Mouse (Mus musculus) liver, embryonic 14.5 days (tissue): Measurements from ENCODE around the gene Brms1l. TPM values are rescaled to one million over a fixed set of nuclear protein-coding genes. Genes with fewer than 3 reads are reported as not detected.

Experiments
- ATAC-seq: fragments of 200-750 bp; cut with Nextera tagmentation; 2 replicates; pipeline ENCODE4 v1.8.0; 2017; ENCODE audit warnings: moderate number of reproducible peaks, mild to moderate bottlenecking, moderate library complexity; ENCODE audit not compliant: insufficient read depth
- DNase-seq, 3 experiments: peaks; one replicate each; pipeline ENCODE4 v3.0.0-alpha.2; 2012 to 2013; ENCODE audit warnings: low read depth in 3 of 3, low spot score in 3 of 3
- H3K27ac ChIP-seq: fragments of 300-500 bp; sonication (generic); 2 replicates; pipeline ENCODE4 v1.5.1; 2014; ENCODE audit warnings: moderate library complexity, mild to moderate bottlenecking, control low read depth, inconsistent platforms
- H3K27me3 ChIP-seq: fragments of 300-500 bp; sonication (generic); 2 replicates; pipeline ENCODE4 v1.6.1; 2014; ENCODE audit warnings: mild to moderate bottlenecking, low read length, moderate library complexity; ENCODE audit not compliant: control insufficient read depth, insufficient read depth
- H3K36me3 ChIP-seq: fragments of 300-500 bp; sonication (generic); replicated peaks from 2 replicates; pipeline ENCODE4 v1.6.1; 2014; ENCODE audit warnings: low read depth; ENCODE audit not compliant: control insufficient read depth, insufficient read depth
- H3K4me1 ChIP-seq, 2 experiments: fragments of 200-500 bp in 1 of 2; fragments of 300-500 bp in 1 of 2; sonication (generic) in 1 of 2; replicated peaks; 2 replicates each; pipeline ENCODE4 v1.6.1; 2012 to 2014; ENCODE audit warnings: antibody characterized with exemption in 1 of 2, inconsistent platforms in 1 of 2, low read length in 1 of 2; ENCODE audit not compliant: control insufficient read depth in 2 of 2, insufficient read depth in 2 of 2
- H3K4me2 ChIP-seq: fragments of 300-500 bp; sonication (generic); 2 replicates; pipeline ENCODE4 v1.6.1; 2014; ENCODE audit warnings: low read depth, mild to moderate bottlenecking, control low read depth, moderate library complexity
- H3K4me3 ChIP-seq, 2 experiments: fragments of 200-500 bp in 1 of 2; fragments of 300-500 bp in 1 of 2; sonication (generic) in 1 of 2; 2 replicates each; pipeline ENCODE4 v1.5.1; 2012 to 2014; ENCODE audit warnings: low read depth in 2 of 2, low read length in 2 of 2, mild to moderate bottlenecking in 2 of 2, control low read depth in 1 of 2, inconsistent platforms in 1 of 2, moderate library complexity in 1 of 2; ENCODE audit not compliant: insufficient read depth in 1 of 2
- H3K9ac ChIP-seq: fragments of 300-500 bp; sonication (generic); replicated peaks from 2 replicates; pipeline ENCODE4 v1.6.1; 2014; ENCODE audit warnings: mild to moderate bottlenecking, control low read depth, moderate library complexity
- H3K9me3 ChIP-seq: fragments of 300-500 bp; sonication (generic); 2 replicates; pipeline ENCODE4 v1.6.1; 2016; ENCODE audit warnings: low read length, mixed read lengths; ENCODE audit not compliant: control insufficient read depth
- CTCF ChIP-seq: IDR thresholded peaks from 2 replicates; pipeline ENCODE4 v1.5.1; 2016; ENCODE audit warnings: antibody characterized with exemption, low read depth, control low read depth
- EP300 ChIP-seq: IDR thresholded peaks from 2 replicates; pipeline ENCODE4 v1.6.1; 2016; ENCODE audit warnings: antibody characterized with exemption, low read depth
- WGBS: fragments of 180-500 bp; shearing (Covaris S2); extraction: QIAGEN DNeasy Blood & Tissue Kit; methylation state at CpG from one replicate; pipeline ENCODE4 v1.1.7; 2014; ENCODE audit not compliant: insufficient replicate concordance; 5-methylcytosine and 5-hydroxymethylcytosine counted together
- polyA plus RNA-seq, 2 experiments: library from polyadenylated mRNA; depleted of rRNA in 1 of 2; stranded (reverse) in 1 of 2; unstranded in 1 of 2; fragments of >200 nt; fragmentation: Nextera tagmentation in 1 of 2; extraction: Ambion mirVana in 1 of 2; gene quantifications; 2 replicates each; pipeline versions ENCODE4 v1.2.1 to v1.2.3; 2012 to 2014

Brms1l gene
- polyA plus RNA-seq, 2 experiments, result 11.1 to 19.0 TPM

- H3K4me3 ChIP-seq, result no peak overlapping the region
- H3K9ac ChIP-seq, result no peak overlapping the region
- no peaks in the 10 kb centered on the region for H3K9me3 ChIP-seq
- H3K4me1 ChIP-seq, result no peaks in the 10 kb centered on the region
- no peaks in the 10 kb centered on the region for H3K27me3 ChIP-seq
- DNase-seq, result no peak
- H3K4me2 ChIP-seq, result no peak overlapping the region
- WGBS, result 73% methylated on average over 4 of the region's 4 CpGs
- no peaks in the 10 kb centered on the region for H3K36me3 ChIP-seq
- no peak for ATAC-seq
- TF ChIP-seq CTCF, result no peak
- TF ChIP-seq EP300, result no peak
- H3K27ac ChIP-seq, result no peak overlapping the region
Observed at GRCm38 (mm10) chr12:55885449-55885848, 49.3 kb downstream of the Brms1l start.

- 30% methylated on average over 5 of the region's 5 CpGs for WGBS
- no peak for DNase-seq
Observed at GRCm38 (mm10) chr12:55888570-55888969, 52.4 kb downstream of the Brms1l start.

GRCm38 (mm10) chr12:55904801-55905200 lies 68.7 kb downstream of the Brms1l start:
- DNase-seq (no peak), ATAC-seq (no peak)
- TF ChIP-seq EP300, result no peak
- no peak for TF ChIP-seq CTCF
- H3K4me2 ChIP-seq, result no peak overlapping the region
- H3K4me3 ChIP-seq, result no peak overlapping the region
- no peak overlapping the region for H3K9ac ChIP-seq
- no peaks in the 10 kb centered on the region for H3K27me3 ChIP-seq
- no peaks in the 10 kb centered on the region for H3K9me3 ChIP-seq
- H3K27ac ChIP-seq, result no peak overlapping the region
- H3K36me3 ChIP-seq, result no peaks in the 10 kb centered on the region
- 46% methylated on average over 1 of the region's 1 CpGs for WGBS
- no peaks in the 10 kb centered on the region for H3K4me1 ChIP-seq

More at GRCm38 (mm10) chr12:55888570-55888969, 52.4 kb downstream of the Brms1l start:
- Histone ChIP-seq H3K4me3 (no peak overlapping the region), H3K9ac (no peak overlapping the region; the same call in 1 of the 2 replicates), H3K4me2 (no peak overlapping the region), H3K36me3 (no peaks in the 10 kb centered on the region), H3K27ac (no peak overlapping the region), H3K9me3 (no peaks in the 10 kb centered on the region), H3K27me3 (no peaks in the 10 kb centered on the region), H3K4me1 (no peaks in the 10 kb centered on the region)
- peak; percentile 25; the same call in 1 of the 2 replicates for TF ChIP-seq CTCF
- no peak for TF ChIP-seq EP300
- no peak for ATAC-seq

- ATAC-seq (no peak), DNase-seq (no peak)
- Histone ChIP-seq H3K9ac (no peak overlapping the region), H3K4me2 (no peak overlapping the region), H3K4me1 (no peaks in the 10 kb centered on the region), H3K9me3 (no peaks in the 10 kb centered on the region), H3K27me3 (no peaks in the 10 kb centered on the region), H3K36me3 (no peaks in the 10 kb centered on the region), H3K27ac (no peak overlapping the region), H3K4me3 (no peak overlapping the region)
- TF ChIP-seq CTCF (no peak), EP300 (no peak)
- WGBS, result 35% methylated on average over 3 of the region's 3 CpGs
Observed at GRCm38 (mm10) chr12:55912138-55912537, 76.0 kb downstream of the Brms1l start.

GRCm38 (mm10) chr12:55913201-55913600 lies 77.1 kb downstream of the Brms1l start:
- ATAC-seq, result no peak
- no peaks in the 10 kb centered on the region for H3K36me3 ChIP-seq
- DNase-seq, result no peak
- H3K27me3 ChIP-seq, result no peaks in the 10 kb centered on the region
- H3K4me3 ChIP-seq, result no peak overlapping the region
- no peak overlapping the region for H3K9ac ChIP-seq
- H3K4me2 ChIP-seq, result no peak overlapping the region
- H3K4me1 ChIP-seq, result no peaks in the 10 kb centered on the region
- TF ChIP-seq CTCF (no peak), EP300 (no peak)
- no peaks in the 10 kb centered on the region for H3K9me3 ChIP-seq
- H3K27ac ChIP-seq, result no peak overlapping the region
- WGBS, result 62% methylated on average over 9 of the region's 9 CpGs
